ENCODE assay signal across 8 mouse cellular contexts in genomic region chr2:104848235-104849161, GRCm38 (mm10). TPM values are rescaled to one million over a fixed set of nuclear protein-coding genes. Genes with fewer than 3 reads are reported as not detected.
A peak's percentile ranks its signal among the peaks of the same experiment; 100 is the strongest.
DNase-seq lines count a peak whose midpoint lies in the region; ATAC-seq and TF ChIP-seq lines count a peak whose summit lies in the region.

No protein-coding gene starts in this region.

- DNase-seq in spleen, adult 2 months (ENCODE audit: low read depth in 1 of 2, low spot score in 2 of 2) = peak in 1 of 2 experiments; percentile 19
- no peak for DNase-seq in spleen, postnatal 14 days (ENCODE audit: low spot score in 2 of 2)
- DNase-seq in induced T-regulatory cell, adult 2 months (ENCODE audit: low read depth) = peak; percentile 73
- no peak for DNase-seq in right cerebral cortex, adult 2 months (ENCODE audit: low spot score in 2 of 2)
- DNase-seq in layer of hippocampus, adult 9-10 months (ENCODE audit: low spot score) = no peak
- DNase-seq in adrenal gland, adult 18-20 months (ENCODE audit: low spot score in 2 of 2) = no peak

- H3K4me2 ChIP-seq in embryonic facial prominence, embryonic 13.5 days = peak overlapping the region; percentile 97
- peak overlapping the region; percentile 99 for H3K4me2 ChIP-seq in midbrain, embryonic 13.5 days (replicated peaks)

- H3K36me3 ChIP-seq in spleen, adult 2 months (ENCODE audit: control insufficient read depth, insufficient read depth, low read length) = no peaks in the 10 kb centered on the region
- no peaks in the 10 kb centered on the region for H3K36me3 ChIP-seq in embryonic facial prominence, embryonic 13.5 days
- H3K36me3 ChIP-seq in midbrain, embryonic 13.5 days = no peaks in the 10 kb centered on the region

- WGBS in spleen, adult 2 months = 8% methylated on average over 16 of the region's 16 CpGs
- WGBS in embryonic facial prominence, embryonic 13.5 days = 14% methylated on average over 16 of the region's 16 CpGs
- WGBS in midbrain, embryonic 13.5 days = 30% methylated on average over 16 of the region's 16 CpGs

- H3K4me1 ChIP-seq in spleen, adult 2 months (ENCODE audit: control insufficient read depth, insufficient read depth, insufficient read length) = no peaks in the 10 kb centered on the region; the same call in 1 of the 2 replicates
- peaks cover 33% of the 10 kb centered on the region for H3K4me1 ChIP-seq in embryonic facial prominence, embryonic 13.5 days
- peaks cover 17% of the 10 kb centered on the region for H3K4me1 ChIP-seq in midbrain, embryonic 13.5 days (replicated peaks)

- H3K27ac ChIP-seq in spleen, adult 2 months (ENCODE audit: insufficient read depth, low read length) = no peak overlapping the region
- H3K27ac ChIP-seq in embryonic facial prominence, embryonic 13.5 days = no peak overlapping the region
- H3K27ac ChIP-seq in midbrain, embryonic 13.5 days = no peak overlapping the region

- peak overlapping the region; percentile 71; the same call in 1 of the 2 replicates for H3K9ac ChIP-seq in embryonic facial prominence, embryonic 13.5 days
- no peak overlapping the region for H3K9ac ChIP-seq in midbrain, embryonic 13.5 days (replicated peaks)

- TF ChIP-seq POLR2A in spleen, adult 2 months (IDR thresholded peaks at IDR 0.05; ENCODE audit: low read depth, low read length) = no peak

- H3K9me3 ChIP-seq in embryonic facial prominence, embryonic 13.5 days = no peaks in the 10 kb centered on the region
- no peaks in the 10 kb centered on the region for H3K9me3 ChIP-seq in midbrain, embryonic 13.5 days

- H3K27me3 ChIP-seq in spleen, adult 2 months (ENCODE audit: control insufficient read depth, insufficient read depth, low read length) = no peaks in the 10 kb centered on the region
- peaks cover 41% of the 10 kb centered on the region for H3K27me3 ChIP-seq in embryonic facial prominence, embryonic 13.5 days
- H3K27me3 ChIP-seq in midbrain, embryonic 13.5 days = peaks cover 42% of the 10 kb centered on the region

- no peak for ATAC-seq in embryonic facial prominence, embryonic 13.5 days (ENCODE audit: insufficient number of reproducible peaks, insufficient read depth, low FRiP score, low TSS enrichment, low read depth)
- 0 out of 2 replicates have a peak, but pooled peaks have one; percentile 3 for ATAC-seq in midbrain, embryonic 13.5 days

- no peak for TF ChIP-seq CTCF in spleen, adult 2 months (IDR thresholded peaks at IDR 0.05; ENCODE audit: extremely low read depth, insufficient read depth, insufficient read length, insufficient replicate concordance)

- peak overlapping the region; percentile 63; the same call in 1 of the 2 replicates for H3K4me3 ChIP-seq in spleen, adult 2 months (ENCODE audit: extremely low read depth, insufficient read depth, insufficient read length)
- H3K4me3 ChIP-seq in embryonic facial prominence, embryonic 13.5 days = peak overlapping the region; percentile 57
- H3K4me3 ChIP-seq in midbrain, embryonic 13.5 days (replicated peaks) = peak overlapping the region; percentile 57

RNA-seq across cellular contexts. Expression of gene Prrg4, which starts 1.2 kb away (rescaled TPM):
- polyA plus RNA-seq in spleen, adult 2 months (2012; rRNA removed) = 0.14 and 0.32 TPM in 2 replicates
- polyA plus RNA-seq in embryonic facial prominence, embryonic 13.5 days (2015; fragmentation: Nextera tagmentation; extraction: Ambion mirVana) = 2.8 and 3.0 TPM in 2 replicates
- polyA plus RNA-seq in midbrain, embryonic 13.5 days (2015; fragmentation: Nextera tagmentation; extraction: Ambion mirVana) = 0.15 and 0.42 TPM in 2 replicates
- 10 to 100 TPM in 1 of 2 experiments, 1 to 10 TPM in 1; 4.2 to 29.0 TPM for total RNA-seq in adrenal gland, adult 18-20 months (2021)

RNA-seq across cellular contexts. Expression of gene Ccdc73, which starts 19.1 kb away (rescaled TPM):
- 0.66 and 1.1 TPM in 2 replicates for polyA plus RNA-seq in spleen, adult 2 months (2012; rRNA removed)
- 9.5 and 11.2 TPM in 2 replicates for polyA plus RNA-seq in embryonic facial prominence, embryonic 13.5 days (2015; fragmentation: Nextera tagmentation; extraction: Ambion mirVana)
- polyA plus RNA-seq in midbrain, embryonic 13.5 days (2015; fragmentation: Nextera tagmentation; extraction: Ambion mirVana) = 7.8 and 11.5 TPM in 2 replicates
- total RNA-seq in adrenal gland, adult 18-20 months (2021) = 1 to 10 TPM; 6.0 to 8.6 TPM

RNA-seq across cellular contexts. Expression of gene Qser1, which starts 31.9 kb away (rescaled TPM):
- polyA plus RNA-seq in spleen, adult 2 months (2012; rRNA removed) = 1.6 and 1.7 TPM in 2 replicates
- polyA plus RNA-seq in embryonic facial prominence, embryonic 13.5 days (2015; fragmentation: Nextera tagmentation; extraction: Ambion mirVana) = 13.5 and 14.2 TPM in 2 replicates
- 8.8 and 9.0 TPM in 2 replicates for polyA plus RNA-seq in midbrain, embryonic 13.5 days (2015; fragmentation: Nextera tagmentation; extraction: Ambion mirVana)
- 10 to 100 TPM; 20.4 to 21.6 TPM for total RNA-seq in adrenal gland, adult 18-20 months (2021)
